Mouse (Mus musculus) 3T3-L1 (cell line): ENCODE data around the gene Rnf227.
A peak's percentile ranks its signal among the peaks of the same experiment; 100 is the strongest.

Source experiments
- DNase-seq: peaks from one replicate; pipeline ENCODE4 v3.0.0-alpha.2; 2015; ENCODE audit warnings: low read depth, low spot score

Gene Rnf227

DNA sequence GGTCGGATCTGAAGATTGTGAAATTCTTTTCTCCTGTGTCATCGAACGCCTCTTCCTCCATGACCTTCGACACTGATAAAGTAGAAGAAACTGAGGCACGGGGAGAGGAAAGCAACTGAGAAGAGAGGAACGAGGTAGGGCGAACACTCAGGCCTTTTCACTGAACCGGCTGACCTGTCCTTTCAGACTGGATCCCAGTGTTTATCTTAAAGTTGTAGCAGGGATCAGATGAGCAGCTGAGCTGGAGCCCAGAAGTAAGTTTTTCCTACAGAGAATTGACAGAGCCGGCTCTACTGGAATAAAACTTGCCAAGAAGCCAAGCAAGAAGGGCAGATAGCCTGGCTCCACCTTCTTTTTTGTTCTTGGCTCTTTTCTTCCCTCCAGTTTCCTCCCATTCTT lies 30.6 kb downstream of the Rnf227 start:
- DNase-seq: peak; percentile 41

DNA sequence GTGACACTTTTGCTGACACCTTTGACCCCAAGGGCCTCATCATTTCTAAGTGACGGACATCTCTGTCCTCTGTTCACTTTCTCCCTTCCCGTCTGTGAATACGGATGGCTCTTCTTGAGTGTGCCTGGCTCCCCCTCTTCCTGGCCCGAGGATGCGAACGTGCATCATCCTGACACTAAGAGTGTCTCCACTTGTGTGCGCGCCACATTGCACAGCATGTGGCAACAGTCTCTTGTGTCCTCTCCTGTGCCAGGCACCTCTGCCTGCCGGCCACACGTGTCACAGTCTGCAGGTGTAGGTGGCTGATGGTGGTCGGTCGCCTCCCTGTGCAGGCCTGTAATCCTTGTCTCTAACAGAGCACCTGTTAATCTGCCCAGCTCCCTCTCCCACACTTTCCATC lies 31.3 kb downstream of the Rnf227 start:
- no peak for DNase-seq

DNA sequence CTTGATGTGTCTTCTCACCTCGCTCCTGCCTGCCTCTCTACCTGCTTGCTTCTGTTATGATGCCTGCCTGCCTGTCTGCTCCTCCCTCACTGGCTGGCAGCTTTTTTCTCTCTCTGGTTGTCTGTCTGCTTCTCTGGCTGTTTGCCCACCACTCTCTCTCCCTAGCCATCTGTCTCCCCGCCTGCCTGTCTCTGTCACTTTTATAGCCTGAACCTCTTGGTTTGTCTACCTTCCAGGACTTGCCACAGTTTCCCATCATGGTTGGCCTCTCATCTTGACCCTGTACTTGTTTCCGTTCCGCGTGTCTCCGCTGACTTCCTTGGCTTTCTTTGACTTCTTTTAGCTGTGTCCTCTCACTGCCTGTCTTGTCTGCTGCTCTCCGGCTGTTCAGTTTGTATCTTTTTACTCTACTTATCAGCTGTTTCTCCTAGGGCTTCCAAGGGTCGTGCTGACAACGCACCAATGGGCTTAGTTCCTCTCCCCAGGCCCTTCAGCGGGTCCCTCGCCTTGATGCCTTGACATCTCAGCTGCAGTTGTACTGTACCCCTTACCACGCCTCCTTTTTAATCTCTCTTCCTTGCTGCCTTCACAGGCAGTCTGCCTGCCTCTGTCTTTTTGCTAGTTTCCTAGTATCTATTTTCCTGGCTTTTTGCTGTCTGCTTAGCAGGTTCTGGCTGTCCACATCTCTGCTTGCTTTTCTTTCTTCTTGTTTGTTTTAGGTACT lies 32.0 kb downstream of the Rnf227 start:
- DNase-seq: no peak

DNA sequence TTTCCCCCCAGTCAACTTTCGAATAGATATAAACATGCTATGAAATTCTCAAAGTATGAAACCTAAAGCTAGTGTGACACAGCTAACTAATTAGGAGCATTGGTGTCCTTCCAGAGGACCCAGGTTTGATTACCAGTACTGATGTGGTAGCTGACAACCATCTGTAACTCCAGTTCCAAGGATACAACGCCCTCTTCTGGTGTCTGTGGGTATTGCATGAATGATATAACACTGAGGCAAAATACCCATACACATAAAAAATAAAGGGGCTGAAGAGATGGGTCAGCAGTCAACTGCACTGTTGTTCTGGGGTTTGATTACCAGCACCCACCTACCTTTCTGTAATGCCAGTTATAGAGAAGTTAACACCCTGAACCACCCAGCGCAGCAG lies 32.5 kb downstream of the Rnf227 start:
- DNase-seq: peak; percentile 37

DNA sequence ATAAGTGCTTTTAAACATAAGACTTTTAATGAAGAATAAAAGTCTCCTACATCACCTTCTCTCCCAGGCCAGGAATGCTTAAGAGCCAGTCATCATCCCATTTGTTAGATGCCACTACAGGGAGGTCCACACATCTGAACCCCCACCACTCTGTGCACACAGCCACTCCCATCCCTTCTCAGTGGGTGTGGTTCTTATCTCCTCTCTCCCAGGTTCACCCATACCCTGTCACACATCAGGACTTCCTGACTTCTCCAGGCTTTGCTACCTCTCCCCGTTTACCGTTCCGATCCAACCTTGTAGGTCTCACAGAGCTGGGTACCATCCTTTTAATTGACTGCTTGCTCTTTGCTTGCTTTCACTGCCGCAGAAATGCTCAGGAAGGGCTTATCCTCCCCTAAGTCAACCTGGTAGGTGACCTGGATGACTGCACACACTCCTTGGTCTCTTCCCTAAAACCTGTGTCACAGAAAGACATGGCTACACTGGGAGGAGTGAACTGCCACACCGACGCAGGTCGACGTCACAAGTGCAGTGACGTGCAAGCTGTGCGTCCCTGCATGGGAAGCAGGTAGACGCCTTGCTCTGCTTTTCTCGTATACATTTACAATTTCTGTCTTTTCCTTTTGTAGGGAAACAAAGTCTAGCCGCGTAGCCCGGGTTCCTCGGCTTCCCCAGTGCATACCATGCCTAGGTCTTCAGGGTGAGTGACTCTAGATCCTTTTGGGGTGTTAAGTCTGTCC lies 33.1 kb downstream of the Rnf227 start:
- no peak for DNase-seq

DNA sequence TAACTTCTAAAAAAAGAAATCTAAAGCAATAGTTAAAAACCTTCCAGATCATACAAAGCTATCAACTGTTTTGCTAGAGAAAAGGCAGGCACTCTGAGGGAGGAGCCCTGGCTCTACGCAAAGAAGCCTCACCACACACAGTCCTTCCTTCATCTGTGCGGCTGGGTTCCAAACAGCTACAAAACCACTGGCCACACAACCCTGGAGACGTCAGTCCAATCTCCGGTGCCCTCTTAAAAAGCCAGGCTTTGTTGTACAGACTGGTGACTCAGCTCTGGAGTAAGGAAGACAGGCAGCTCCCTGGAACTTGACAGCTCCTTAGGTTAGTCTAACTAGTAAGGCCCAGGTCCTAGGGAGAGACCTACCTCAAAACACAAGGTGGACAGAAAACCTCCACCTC lies 35.4 kb downstream of the Rnf227 start:
- DNase-seq: no peak

DNA sequence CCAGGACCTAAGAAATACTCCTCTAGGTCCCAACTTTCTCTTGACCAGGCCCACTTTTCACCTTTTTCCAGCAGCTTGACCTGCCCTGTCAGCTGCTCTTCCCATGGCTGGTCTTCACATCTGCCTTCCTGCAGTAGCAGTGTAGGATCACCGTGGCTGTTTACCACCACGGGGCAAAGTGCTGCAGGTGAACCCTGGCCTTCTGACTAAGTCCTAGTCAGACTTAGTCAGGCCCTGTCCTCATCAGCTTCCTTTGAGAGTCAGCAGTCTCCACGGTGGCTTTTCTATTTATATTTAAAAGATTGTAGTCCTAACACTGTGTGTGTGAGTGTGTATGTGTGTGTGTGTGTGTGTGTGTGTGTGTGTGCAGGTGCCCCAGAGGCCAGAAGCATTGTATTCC lies 37.5 kb downstream of the Rnf227 start:
- no peak for DNase-seq

DNA sequence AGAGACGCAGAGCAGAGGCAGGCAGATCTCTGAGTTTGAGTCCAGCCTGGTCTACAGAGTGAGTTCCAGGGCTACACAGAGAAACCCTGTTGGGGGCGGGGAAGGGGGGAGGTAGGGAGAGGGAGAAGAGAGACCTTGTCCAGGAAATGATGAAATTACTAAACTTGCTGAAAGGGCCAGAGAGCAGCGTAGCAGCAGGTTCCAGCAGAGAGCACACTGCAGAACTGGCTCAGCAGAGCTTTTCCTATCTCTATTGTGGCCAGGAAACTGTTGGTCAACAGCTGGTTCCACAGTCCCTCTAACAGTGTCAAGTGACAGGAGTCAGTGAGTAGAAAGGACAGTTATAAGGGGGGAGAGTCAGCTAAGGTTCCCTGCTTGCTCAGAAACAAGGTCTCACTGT lies 39.3 kb downstream of the Rnf227 start:
- no peak for DNase-seq

DNA sequence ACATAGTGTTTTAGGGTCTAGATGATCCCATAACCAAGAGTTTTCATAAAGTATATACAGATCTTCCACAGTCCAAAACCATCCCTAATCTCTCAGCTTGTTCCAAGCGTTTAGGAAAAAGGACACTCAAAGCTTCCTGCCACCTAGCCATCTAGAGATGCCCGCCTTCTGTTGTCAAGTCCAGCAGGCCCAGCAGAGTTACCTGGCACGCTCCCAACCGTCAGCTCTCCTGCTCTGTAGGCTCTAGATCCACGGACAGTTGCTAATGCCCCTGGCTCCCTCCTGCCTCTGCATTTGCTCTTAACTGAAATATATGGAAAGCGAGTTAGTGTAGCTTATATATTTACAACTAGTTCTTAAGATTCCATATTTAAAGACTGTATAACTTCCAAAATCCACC lies 41.1 kb downstream of the Rnf227 start:
- no peak for DNase-seq

DNA sequence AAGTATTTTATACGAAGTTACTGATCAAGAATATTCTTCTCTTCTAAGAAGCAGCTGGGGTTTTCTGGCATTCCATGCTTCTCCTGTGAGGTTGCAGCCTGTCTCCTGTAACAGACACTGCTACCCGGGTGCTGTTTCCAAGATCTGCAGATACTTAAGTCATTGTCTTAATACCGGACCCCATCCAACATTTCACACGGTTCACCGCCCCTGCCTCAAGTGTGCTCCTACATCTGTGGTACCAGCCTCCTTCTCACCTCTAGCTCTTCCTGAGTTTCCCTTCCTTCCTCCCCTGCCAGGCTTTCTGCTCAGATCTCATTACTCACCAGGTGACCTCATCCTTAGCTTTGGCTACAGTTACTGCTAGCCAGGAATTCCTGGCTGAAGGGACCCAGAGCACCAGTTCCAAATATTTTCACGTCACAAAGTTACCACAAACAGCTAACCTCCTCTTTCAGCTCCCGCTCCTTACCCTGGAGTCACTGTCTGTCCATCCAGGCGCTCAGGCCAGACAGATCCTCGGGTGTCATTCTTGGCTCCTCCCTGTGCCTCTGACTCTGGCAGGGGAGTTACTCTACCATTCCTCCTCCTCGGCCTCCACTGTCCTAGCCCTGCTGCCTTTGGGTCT lies 42.3 kb downstream of the Rnf227 start:
- DNase-seq: peak; percentile 93

DNA sequence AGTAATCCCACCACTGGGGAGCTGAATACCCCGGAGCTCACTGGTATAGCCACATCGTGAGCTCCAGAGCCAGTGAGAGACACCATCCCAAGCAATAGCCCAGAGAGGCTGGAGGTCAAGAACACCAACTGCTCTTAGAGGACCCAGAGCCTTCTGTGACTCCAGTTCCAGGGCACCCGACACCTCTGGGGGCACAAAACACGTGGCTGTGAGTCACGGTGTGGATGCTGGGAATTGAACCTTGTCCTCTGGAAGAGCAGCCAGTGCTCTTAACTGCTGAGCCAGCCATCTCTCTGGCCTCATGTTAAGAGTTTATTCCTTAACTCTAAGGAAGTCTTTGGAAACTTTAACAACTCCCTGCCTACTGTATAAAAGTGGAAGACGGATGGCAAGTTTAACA lies 44.7 kb downstream of the Rnf227 start:
- DNase-seq: no peak

DNA sequence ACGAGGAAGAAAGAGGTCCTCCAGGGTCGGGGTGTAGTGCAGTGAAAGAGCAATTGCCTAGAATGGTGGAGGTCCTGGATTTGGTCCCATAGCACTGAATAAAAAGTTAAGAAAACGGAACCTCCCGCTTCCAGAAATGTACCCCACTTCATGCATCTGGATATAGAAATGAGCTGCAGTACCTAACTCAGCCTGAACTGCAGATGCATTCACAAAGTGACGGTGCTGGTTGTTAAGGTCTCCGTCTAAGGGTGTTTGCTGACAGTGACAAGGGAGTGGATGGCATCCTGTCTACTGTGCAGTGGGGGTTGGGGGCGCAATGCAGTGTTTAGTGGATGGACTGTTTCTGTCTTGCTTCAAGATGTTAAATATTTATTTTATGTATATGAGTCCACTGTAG lies 46.5 kb downstream of the Rnf227 start:
- no peak for DNase-seq

DNA sequence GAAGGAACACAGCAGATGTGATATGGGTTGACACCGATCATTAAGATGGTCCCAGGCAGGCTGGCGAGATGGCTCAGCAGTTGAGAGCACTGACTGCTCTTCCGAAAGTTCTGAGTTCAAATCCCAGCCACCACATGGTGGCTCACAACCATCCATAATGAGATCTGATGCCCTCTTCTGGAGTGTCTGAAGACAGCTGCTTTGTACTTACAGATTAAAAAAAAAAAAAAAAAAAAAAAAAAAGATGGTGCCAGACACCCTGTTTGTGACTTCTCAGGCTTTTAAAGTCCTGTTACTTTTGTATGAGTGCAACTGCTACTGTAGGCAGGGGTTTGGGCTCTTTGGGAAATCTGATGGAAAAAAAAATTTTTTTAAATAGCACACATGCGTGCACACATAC lies 48.4 kb downstream of the Rnf227 start:
- no peak for DNase-seq

DNA sequence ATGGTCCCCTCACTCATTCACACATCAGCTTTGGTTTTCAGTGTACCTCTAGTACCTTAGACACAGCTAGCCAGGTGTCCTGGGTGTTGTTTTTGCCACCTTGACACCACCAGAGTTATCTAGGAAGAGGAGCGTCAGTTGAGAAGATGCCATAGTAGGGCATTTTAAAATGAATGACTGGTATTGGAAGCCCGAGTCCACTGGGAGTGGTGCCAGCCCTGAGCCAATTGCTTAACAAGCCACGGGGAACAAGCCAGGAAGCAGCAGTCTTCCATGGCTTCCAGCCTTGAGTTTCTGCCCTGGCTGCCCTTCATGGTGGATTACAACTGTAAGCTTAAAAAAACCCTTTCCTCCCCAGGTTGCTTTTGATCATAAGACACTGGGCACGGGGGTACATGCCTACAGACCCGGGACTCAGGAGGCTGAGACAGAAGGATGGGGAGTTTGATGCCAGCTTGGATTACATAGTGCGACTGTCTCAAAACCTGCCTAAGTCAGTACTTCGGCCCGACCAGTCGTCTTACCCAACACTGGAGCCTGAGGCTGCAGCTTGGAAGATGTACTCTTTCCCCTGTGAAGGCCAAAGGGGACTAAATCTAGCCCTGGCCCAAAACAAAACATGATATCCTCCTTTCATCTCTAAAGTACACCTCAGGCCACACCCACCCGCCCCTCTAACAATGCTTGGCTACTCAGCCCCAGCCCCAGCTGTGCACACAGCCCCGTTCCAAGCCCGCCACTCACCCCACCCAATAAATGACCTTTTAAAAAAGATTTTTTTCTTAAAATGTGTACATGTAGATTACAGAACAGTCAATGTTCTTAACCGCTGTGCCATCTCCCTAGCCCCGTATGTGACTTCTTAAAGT lies 49.5 kb downstream of the Rnf227 start:
- peak; percentile 50 for DNase-seq

DNA sequence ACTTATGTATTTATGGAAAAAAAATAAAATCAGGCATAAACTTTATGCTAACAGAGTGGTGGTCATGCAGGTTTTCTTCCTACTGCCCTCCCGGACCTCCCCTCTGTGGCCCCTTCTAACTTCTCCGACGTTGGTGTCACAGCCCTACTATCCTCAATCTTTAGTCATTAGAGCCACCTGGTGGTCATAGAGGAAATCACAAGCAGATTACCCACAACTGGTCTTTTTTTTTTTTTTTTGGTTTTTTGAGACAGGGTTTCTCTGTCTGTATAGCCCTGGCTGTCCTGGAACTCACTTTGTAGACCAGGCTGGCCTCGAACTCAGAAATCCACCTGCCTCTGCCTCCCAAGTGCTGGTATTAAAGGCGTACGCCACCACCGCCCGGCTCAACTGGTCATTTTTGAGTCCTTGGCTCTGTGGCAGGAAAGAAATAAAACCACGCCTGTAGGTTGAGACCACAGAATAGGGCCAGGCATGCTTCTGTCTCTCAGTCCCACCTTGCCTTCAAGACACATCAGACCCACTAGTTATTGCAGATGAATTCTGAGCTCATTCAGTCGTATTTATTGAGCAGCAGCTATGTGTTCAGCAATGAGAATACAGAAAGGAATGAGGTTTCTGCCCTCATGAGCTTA lies 50.3 kb downstream of the Rnf227 start:
- DNase-seq: peak; percentile 85
